Mouse (Mus musculus) heart, embryonic 12.5 days (tissue): ENCODE measurements at regions not wholly inside any gene's neighbourhood (a gene's known extent, or its start where the extent isn't known, plus 50 kb on each side); places are given as distances from the start of the nearest gene placed in this dataset.

Source experiments
- ATAC-seq: fragments of 200-750 bp; cut with Nextera tagmentation; 2 replicates; pipeline ENCODE4 v1.8.0; 2017; ENCODE audit warnings: moderate TSS enrichment, moderate library complexity; ENCODE audit not compliant: insufficient number of reproducible peaks, low FRiP score
- H3K27ac ChIP-seq: fragments of 300-500 bp; sonication (generic); 2 replicates; pipeline ENCODE4 v1.5.1; 2016; ENCODE audit warnings: mild to moderate bottlenecking, moderate library complexity; ENCODE audit not compliant: poor library complexity, severe bottlenecking
- H3K27me3 ChIP-seq: fragments of 300-500 bp; sonication (generic); replicated peaks from 2 replicates; pipeline ENCODE4 v1.6.1; 2016; ENCODE audit warnings: mild to moderate bottlenecking, moderate library complexity
- H3K36me3 ChIP-seq: fragments of 300-500 bp; sonication (generic); 2 replicates; pipeline ENCODE4 v1.6.1; 2016; ENCODE audit warnings: mild to moderate bottlenecking, moderate library complexity
- H3K4me1 ChIP-seq: fragments of 300-500 bp; sonication (generic); replicated peaks from 2 replicates; pipeline ENCODE4 v1.6.1; 2016; ENCODE audit warnings: mild to moderate bottlenecking
- H3K4me2 ChIP-seq: fragments of 300-500 bp; sonication (generic); 2 replicates; pipeline ENCODE4 v1.6.1; 2016; ENCODE audit warnings: mild to moderate bottlenecking, moderate library complexity
- H3K4me3 ChIP-seq: fragments of 300-500 bp; sonication (generic); 2 replicates; pipeline ENCODE4 v1.5.1; 2016; ENCODE audit warnings: mild to moderate bottlenecking
- H3K9ac ChIP-seq: fragments of 300-500 bp; sonication (generic); 2 replicates; pipeline ENCODE4 v1.6.1; 2016; ENCODE audit warnings: mild to moderate bottlenecking, moderate library complexity
- H3K9me3 ChIP-seq: fragments of 300-500 bp; sonication (generic); replicated peaks from 2 replicates; pipeline ENCODE4 v1.6.1; 2016; ENCODE audit warnings: mild to moderate bottlenecking, moderate library complexity
- WGBS: fragments of 180-500 bp; shearing (Covaris S2); methylation state at CpG from one replicate; pipeline ENCODE4 v1.1.7; 2016; 5-methylcytosine and 5-hydroxymethylcytosine counted together

DNA sequence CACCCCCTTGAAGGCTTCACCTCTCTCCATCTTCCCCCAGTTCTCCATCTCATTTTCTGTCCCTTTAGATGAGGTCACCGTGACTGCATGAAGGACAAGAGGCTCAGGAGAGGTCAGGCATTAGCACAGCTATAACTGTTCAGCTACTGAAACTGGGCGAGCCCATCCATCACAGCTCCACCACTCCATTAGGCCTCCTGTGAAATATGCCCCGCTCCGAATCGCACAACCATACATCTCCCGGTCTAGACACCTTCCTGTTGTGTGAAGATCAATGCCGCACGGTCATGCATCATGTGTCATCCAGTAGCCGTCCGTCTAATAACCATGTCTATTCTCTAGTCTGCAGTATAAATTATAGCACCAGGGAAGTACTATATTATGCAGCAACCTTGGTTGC lies 301.2 kb downstream of the Gm45692 start:
- Histone ChIP-seq H3K4me3 (no peak overlapping the region), H3K27me3 (no peaks in the 10 kb centered on the region), H3K4me2 (no peak overlapping the region), H3K9ac (no peak overlapping the region), H3K9me3 (no peaks in the 10 kb centered on the region), H3K27ac (no peak overlapping the region), H3K36me3 (no peaks in the 10 kb centered on the region), H3K4me1 (no peaks in the 10 kb centered on the region)
- WGBS = 80% methylated on average over 10 of the region's 10 CpGs
- ATAC-seq = no peak

DNA sequence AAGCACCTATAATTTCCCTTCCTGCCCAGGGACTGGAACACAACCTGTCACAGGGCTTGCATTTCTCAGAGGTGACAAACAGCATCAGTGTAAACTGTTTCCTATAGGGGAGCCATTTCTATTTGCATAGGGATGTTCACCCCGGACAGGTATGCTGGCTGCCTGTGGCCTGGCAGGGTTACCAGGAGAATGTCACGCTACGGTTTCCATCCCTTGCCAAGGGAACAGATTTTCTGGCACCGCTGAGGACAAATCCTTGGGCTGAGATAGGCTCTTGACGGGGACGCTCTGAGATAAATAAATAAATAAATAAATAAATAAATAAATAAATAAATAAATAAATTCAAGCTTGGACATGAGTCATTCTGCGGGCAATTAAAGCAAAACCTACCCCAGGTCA lies 308.0 kb downstream of the Gm45692 start:
- no peak overlapping the region for H3K9ac ChIP-seq
- 84% methylated on average over 7 of the region's 7 CpGs for WGBS
- no peak overlapping the region for H3K27ac ChIP-seq
- H3K27me3 ChIP-seq = no peaks in the 10 kb centered on the region
- H3K4me1 ChIP-seq = no peaks in the 10 kb centered on the region
- H3K4me3 ChIP-seq = no peak overlapping the region
- no peak for ATAC-seq
- H3K4me2 ChIP-seq = no peak overlapping the region
- no peaks in the 10 kb centered on the region for H3K36me3 ChIP-seq
- no peaks in the 10 kb centered on the region for H3K9me3 ChIP-seq

DNA sequence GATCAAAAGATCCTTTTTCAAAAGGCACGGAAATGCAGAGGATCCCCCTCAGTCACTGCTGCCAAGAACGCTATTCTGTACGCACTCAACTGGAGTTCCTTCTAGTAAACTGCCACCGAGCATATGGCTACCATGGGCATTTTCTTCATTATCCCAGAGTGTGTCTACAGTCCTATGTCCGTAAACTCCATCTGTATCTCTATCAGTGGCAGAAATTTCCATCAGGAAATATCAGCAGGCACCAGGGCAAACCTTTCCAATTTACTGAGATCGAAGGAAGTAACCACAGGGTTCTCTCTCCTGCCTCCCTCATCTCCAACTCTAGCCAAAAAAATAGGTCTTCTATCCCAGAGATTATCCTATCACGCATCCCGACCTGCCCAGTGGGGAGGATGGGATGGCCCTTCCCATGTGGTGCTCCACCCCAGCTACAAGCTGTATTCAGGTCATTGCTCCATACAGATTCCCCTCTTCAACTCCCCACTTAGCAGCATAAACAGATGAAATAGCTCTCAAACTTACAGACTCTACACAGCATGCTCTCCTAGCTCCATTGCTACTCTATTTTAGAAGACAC lies 310.5 kb downstream of the Gm45692 start:
- no peaks in the 10 kb centered on the region for H3K36me3 ChIP-seq
- H3K9ac ChIP-seq = no peak overlapping the region
- no peak for ATAC-seq
- 73% methylated on average over 8 of the region's 8 CpGs for WGBS
- H3K4me2 ChIP-seq = no peak overlapping the region
- H3K9me3 ChIP-seq = no peaks in the 10 kb centered on the region
- H3K27ac ChIP-seq = no peak overlapping the region
- no peak overlapping the region for H3K4me3 ChIP-seq
- no peaks in the 10 kb centered on the region for H3K27me3 ChIP-seq
- no peaks in the 10 kb centered on the region for H3K4me1 ChIP-seq

DNA sequence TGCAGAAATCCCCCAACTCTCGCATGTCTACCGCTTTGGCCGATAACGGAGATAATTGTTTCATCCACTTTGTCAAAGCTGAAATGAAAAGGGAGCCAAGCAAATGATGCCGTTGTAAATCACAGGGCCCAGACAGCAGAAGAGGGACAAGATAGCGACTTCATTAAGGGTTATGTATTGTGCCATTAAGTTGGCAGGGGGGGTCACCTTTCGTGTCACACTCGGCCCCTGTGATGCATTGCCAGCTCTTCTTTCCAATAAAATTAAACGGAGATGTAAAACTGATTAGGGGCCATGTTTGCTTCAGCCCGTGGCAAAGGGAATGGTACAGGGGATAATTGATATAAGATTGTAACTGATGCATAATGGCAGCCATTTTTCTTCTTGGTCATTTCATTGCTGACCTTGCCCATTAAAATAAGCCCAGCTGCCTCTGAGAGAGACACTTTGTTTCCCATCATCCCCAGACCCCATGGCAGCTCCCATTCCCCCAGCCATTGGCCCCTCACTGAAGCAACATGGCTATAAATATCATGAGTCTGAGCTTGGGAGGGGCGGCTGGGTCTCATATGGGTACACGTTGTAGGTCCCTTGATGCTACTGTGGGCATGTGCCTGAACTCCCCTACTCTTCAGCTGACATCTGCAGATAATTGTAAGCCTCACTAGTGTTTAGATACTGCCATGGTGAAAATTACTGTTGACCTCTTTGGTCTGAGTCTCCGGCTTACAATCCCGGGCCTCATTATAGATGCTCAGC lies 313.0 kb downstream of the Gm45692 start:
- Histone ChIP-seq H3K9me3 (no peaks in the 10 kb centered on the region), H3K4me2 (no peak overlapping the region), H3K36me3 (no peaks in the 10 kb centered on the region), H3K27ac (no peak overlapping the region), H3K9ac (no peak overlapping the region), H3K4me1 (no peaks in the 10 kb centered on the region), H3K27me3 (no peaks in the 10 kb centered on the region), H3K4me3 (no peak overlapping the region)
- no peak for ATAC-seq
- 83% methylated on average over 14 of the region's 14 CpGs for WGBS

DNA sequence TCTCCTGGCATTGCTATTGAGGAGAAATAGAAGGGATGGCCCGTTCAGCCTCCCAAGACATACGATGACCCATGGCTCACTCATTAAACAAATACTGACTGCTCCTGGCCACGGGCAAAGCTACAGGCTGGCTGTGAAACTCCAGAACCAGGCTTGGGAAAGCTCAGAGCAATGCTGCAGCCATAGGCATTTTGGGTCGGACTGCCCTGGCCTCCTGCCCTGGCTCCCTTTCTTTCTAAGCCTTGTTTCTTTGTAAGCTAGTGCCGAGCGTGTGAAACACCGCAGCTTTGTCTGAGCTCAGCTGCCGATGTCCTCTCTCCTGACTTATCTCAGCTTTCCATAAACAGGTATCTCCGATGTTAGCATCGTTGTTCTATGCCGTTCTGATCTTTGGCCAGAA lies 316.9 kb downstream of the Gm45692 start:
- H3K4me3 ChIP-seq = no peak overlapping the region
- no peak overlapping the region for H3K9ac ChIP-seq
- H3K27ac ChIP-seq = no peak overlapping the region
- no peaks in the 10 kb centered on the region for H3K9me3 ChIP-seq
- WGBS = 83% methylated on average over 11 of the region's 11 CpGs
- no peaks in the 10 kb centered on the region for H3K4me1 ChIP-seq
- no peaks in the 10 kb centered on the region for H3K36me3 ChIP-seq
- H3K27me3 ChIP-seq = no peaks in the 10 kb centered on the region
- no peak overlapping the region for H3K4me2 ChIP-seq
- no peak for ATAC-seq

DNA sequence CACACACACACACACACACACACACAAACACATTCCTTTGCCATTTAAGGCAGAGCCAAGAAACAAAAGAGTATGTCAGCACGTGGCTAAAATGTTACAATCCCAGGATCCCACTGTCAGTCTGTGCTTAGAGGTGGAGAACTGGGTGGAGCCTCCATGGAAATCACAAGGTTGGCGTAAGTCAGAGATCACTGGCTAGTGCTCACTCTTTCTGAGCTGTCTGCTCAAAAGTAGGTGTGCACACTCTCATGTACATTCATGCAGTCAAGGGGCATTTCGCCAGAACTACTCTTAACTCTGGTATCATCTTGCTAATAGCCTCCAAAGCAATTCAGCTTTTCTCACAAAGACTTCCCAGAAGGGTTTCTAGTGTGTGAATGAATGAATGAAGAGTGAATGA lies 318.2 kb downstream of the Gm45692 start:
- WGBS = 67% methylated on average over 3 of the region's 3 CpGs
- no peak overlapping the region for H3K4me2 ChIP-seq
- no peak overlapping the region for H3K4me3 ChIP-seq
- no peaks in the 10 kb centered on the region for H3K4me1 ChIP-seq
- H3K36me3 ChIP-seq = no peaks in the 10 kb centered on the region
- H3K9ac ChIP-seq = no peak overlapping the region
- H3K9me3 ChIP-seq = no peaks in the 10 kb centered on the region
- H3K27ac ChIP-seq = no peak overlapping the region
- ATAC-seq = no peak
- H3K27me3 ChIP-seq = no peaks in the 10 kb centered on the region

DNA sequence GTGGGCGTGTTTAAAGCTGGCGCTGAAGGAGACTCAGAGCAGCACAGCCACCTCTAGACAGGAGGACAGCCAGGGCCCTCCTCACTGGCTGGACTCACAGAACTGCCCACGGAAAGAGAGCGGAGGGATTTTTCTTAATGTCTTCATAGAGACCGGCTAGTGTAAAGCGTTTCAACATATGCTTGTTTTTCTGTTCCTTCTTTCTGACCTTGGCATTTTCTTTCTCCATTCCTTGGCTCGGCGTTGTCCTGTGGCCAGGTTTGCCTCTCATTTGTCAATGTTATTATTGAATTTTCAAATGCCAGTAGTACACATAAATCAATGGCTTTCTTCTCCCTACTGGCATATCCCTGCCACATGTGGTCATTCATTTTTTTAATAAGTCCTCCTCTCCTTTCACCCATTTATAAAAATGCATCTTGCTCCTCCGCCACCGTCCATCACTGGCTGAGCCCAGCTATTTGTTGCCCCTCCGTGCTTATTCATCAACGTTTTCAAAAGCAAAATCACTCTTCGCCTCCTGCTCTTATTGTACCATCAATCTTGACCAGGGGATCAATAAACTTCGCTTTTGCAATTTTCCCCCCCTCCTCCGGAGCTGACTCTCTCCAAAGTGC lies 319.0 kb downstream of the Gm45692 start:
- no peaks in the 10 kb centered on the region for H3K36me3 ChIP-seq
- no peak for ATAC-seq
- H3K9me3 ChIP-seq = no peaks in the 10 kb centered on the region
- 84% methylated on average over 15 of the region's 15 CpGs for WGBS
- no peak overlapping the region for H3K9ac ChIP-seq
- H3K4me2 ChIP-seq = no peak overlapping the region
- H3K27ac ChIP-seq = no peak overlapping the region
- no peaks in the 10 kb centered on the region for H3K4me1 ChIP-seq
- H3K27me3 ChIP-seq = no peaks in the 10 kb centered on the region
- H3K4me3 ChIP-seq = no peak overlapping the region

DNA sequence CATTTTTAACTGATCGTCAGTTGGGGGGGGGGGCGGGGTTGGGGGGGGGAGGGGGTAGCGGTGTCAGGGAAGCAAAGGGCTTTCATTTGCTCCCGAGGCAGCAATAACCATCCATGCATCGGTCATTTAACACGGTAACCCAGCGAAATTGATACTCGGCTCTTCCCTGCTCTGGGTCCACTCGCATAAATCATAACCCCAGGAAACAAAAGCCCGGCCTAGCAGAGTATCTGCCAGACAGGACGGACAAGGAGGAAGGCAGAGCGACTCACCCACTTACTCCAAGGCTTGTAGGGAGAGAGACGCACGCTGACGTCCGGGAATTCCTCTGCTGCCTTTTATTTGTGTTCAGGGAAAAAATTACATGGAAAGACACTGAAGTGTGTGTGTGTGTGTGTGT lies 319.5 kb downstream of the Gm45692 start:
- 67% methylated on average over 16 of the region's 16 CpGs for WGBS
- Histone ChIP-seq H3K9me3 (no peaks in the 10 kb centered on the region), H3K4me2 (no peak overlapping the region), H3K4me3 (no peak overlapping the region), H3K36me3 (no peaks in the 10 kb centered on the region), H3K27me3 (no peaks in the 10 kb centered on the region), H3K4me1 (no peaks in the 10 kb centered on the region), H3K27ac (no peak overlapping the region), H3K9ac (no peak overlapping the region)
- no peak for ATAC-seq

DNA sequence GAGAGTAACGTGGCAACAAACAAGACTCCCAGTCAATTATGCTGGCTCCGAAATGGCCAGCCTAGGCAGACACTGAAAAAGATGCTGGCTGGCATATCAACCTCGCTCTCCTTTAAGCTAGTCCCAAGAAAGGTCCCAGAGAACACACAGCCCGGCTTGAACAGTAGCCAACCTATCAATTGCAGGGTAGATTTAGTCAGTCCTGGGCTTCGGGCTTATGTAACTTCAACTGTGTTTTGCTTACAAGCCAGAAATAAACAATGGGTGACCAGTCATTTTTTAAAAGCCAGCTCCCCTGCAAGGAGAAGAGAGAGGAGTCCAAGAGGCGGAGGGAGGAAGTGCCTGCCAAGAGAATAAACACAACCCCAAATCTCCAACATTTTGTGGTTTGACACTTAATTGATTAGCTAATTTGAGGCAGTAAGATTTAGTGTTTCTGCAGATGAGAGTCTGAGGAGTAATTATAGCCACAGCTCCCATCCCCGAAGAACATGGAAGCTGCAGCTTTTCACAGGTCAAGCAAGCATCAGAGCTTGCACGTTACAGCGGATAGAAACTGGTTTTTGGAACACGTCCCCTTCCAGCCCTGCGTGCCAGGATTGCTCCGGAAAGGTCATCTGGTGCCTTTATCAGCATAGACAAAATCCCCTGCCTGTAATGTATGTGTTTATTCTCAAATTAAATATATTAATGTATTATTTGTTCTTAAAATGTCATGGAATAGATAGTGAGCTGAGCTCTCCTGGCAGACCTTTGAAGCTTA lies 322.1 kb downstream of the Gm45692 start:
- no peak overlapping the region for H3K4me3 ChIP-seq
- no peaks in the 10 kb centered on the region for H3K27me3 ChIP-seq
- H3K9ac ChIP-seq = no peak overlapping the region
- no peaks in the 10 kb centered on the region for H3K36me3 ChIP-seq
- H3K9me3 ChIP-seq = no peaks in the 10 kb centered on the region
- ATAC-seq = no peak
- 64% methylated on average over 12 of the region's 12 CpGs for WGBS
- H3K4me2 ChIP-seq = no peak overlapping the region
- no peaks in the 10 kb centered on the region for H3K4me1 ChIP-seq
- no peak overlapping the region for H3K27ac ChIP-seq

DNA sequence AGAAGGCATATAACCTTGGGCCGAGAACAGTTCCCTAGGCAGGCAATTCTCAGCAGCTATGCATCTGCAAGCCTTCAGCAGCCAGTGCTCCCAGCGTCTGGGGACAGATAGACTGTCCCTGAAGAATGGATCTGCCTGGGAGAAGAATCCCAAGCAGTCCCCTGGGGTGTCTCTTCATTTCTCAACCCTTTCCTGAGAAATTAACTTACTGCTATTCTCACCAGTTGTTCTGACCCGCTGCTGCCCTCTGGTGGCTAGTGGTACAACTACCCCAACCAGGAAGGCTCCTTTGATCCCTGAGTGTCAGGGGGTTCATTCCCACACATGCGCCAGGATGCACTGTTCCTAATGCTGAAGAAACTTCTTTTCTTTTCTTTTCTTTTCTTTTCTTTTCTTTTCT lies 323.7 kb downstream of the Gm45692 start:
- Histone ChIP-seq H3K27me3 (no peaks in the 10 kb centered on the region), H3K4me2 (no peak overlapping the region), H3K9me3 (no peaks in the 10 kb centered on the region), H3K27ac (no peak overlapping the region), H3K9ac (no peak overlapping the region), H3K4me3 (no peak overlapping the region), H3K4me1 (no peaks in the 10 kb centered on the region), H3K36me3 (no peaks in the 10 kb centered on the region)
- no peak for ATAC-seq
- WGBS = 37% methylated on average over 4 of the region's 4 CpGs

DNA sequence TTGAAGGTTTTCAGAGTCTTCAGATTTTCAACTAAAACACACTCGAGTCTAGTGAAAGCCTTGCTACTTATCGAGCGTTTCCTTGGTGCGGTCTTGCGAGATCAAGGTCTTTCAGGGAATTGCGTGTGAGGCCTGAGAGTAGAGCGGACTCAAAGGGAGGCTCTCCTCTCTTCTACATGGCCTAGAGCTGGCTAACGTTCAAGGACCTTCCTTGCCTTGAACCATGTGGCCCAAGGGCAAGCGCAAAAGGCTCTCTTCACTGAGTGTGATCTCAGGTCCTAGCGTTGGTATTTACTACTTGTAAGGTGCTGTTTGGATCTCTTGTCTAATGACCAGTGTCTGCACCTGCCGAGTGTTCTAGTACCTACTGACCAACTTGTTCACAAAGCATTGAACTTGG lies 324.4 kb downstream of the Gm45692 start:
- H3K4me3 ChIP-seq = no peak overlapping the region
- no peaks in the 10 kb centered on the region for H3K4me1 ChIP-seq
- no peak overlapping the region for H3K9ac ChIP-seq
- H3K4me2 ChIP-seq = no peak overlapping the region
- H3K27ac ChIP-seq = no peak overlapping the region
- H3K9me3 ChIP-seq = no peaks in the 10 kb centered on the region
- ATAC-seq = no peak
- H3K36me3 ChIP-seq = no peaks in the 10 kb centered on the region
- WGBS = 82% methylated on average over 11 of the region's 11 CpGs
- H3K27me3 ChIP-seq = no peaks in the 10 kb centered on the region
